Mouse (Mus musculus) thymus, postnatal 14 days (tissue): ENCODE results near the gene Ankrd44.

Source experiments
- DNase-seq: peaks from one replicate; pipeline ENCODE4 v3.0.0; 2021

Ankrd44 gene

DNA sequence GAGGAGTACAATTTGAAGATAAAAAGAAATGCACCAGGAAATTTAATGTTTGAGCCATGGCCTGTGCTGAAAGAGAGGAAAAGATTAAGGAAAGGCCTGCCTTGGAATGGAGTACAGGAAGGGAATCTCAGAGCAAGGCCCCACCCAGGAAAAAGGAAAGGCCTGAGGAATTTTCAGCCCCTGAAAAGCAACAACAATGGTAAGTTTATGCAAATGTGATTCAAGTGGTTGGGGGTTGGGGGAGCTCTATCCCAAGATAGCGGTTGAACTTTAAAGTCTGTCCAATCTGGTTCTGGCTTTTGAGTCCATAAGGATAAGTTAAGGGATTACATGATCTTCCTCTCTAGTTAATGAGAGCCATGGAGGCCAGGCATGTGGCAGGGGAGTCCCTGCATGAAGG is 319.3 kb downstream of the Ankrd44 start:
- DNase-seq = no peak

GRCm38 (mm10) chr1:54601692-54602091 is 324.5 kb downstream of the Ankrd44 start:
- no peak for DNase-seq

GRCm38 (mm10) chr1:54600275-54600674 is 325.9 kb downstream of the Ankrd44 start:
- no peak for DNase-seq

DNA sequence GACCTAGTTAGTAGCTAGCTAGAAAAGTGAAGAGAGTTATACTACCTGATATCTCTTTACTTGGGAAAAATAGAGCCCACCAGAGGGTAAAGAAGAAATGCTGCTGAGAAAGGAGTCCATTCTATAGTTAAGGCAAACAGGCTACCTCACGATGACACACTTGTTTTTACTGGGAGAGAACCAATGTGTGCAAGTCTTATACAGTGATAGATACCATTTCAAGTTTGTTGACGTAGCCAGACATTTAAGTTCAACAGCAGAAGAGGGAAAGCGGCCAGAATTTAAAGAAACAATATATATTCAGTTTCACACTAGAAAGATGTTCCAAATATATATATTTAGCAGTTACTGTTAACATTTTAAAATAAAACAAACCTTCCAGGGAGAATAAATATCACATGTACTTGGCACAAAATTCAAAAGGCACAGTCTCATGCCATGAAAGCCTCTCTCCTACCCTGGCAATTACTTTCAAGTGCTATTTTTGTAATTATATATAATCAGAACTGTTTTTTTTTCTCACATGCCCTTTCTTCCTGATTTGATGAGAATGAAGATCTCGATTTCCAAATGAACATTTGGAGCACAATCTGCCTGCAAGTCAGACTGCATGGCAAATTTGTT is 328.5 kb downstream of the Ankrd44 start:
- DNase-seq = no peak

- DNase-seq = no peak
Measured at GRCm38 (mm10) chr1:54596151-54596550, 330.0 kb downstream of the Ankrd44 start.
